Mouse (Mus musculus) cerebellum, postnatal 36 days (tissue): ENCODE measurements around the gene Vipas39.
"Not testable (repeated sequence)": the region's sequence is repeated elsewhere in the genome, so short reads cannot be mapped to it uniquely, and the experiment has no call there.

Source experiments
- DNase-seq, 2 experiments: peaks; one replicate each; pipeline ENCODE4 v3.0.0; 2021 to 2022; ENCODE audit warnings: mixed read lengths in 2 of 2

Gene Vipas39

GRCm38 (mm10) chr12:87266108-87266826, at the start of gene Vipas39, which contains the start of gene Ahsa1:
Gene Vipas39 (minus strand): TSS chr12:87266256.
Gene Ahsa1 (plus strand): TSS chr12:87266479.
- DNase-seq, result peak; percentile 83 to 87

- no peak for DNase-seq
Measured at GRCm38 (mm10) chr12:87313098-87313497, 47.0 kb upstream of the Vipas39 start.

GRCm38 (mm10) chr12:87306584-87306844, 40.5 kb upstream of the Vipas39 start:
- DNase-seq, result not testable (repeated sequence)

DNA sequence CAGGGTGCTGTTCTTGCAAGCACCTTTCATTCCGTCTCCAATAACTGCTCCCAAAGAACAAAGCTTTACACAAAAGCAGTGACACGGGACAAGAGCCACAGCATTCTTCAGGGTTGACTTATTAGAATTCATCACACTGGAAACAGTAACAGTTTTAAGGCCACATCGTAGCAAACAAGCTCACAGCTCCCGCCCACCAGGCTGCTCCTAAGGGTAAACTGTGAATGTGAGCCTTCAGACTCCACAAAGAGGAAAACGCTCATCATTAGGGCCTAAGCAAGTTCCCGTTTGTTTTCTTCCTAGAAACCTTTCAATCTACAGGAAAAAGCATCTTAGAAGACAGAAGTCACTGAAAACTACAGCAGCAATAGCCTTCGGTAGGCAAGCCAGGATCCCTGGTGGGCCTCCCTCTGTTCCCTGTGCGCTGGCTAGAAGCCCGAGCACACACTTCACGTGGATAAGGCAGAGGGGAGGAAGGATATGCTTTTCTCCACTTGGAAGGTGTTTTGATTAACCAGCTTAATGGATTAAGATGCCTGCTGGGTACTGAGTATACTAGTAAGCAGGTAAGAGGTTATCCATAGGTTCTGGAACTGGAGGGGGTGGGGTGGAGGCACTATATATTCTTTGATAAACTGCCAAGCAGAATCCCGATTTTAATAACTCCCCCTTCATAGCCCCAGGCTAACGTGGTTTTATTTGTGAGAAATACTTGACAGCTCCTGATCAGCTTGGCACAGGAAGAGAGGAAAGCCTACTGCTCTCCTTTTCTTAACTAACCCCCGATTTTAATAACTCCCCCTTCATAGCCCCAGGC, 39.9 kb upstream of the Vipas39 start:
- DNase-seq, result peak; percentile 36 to 50

DNA sequence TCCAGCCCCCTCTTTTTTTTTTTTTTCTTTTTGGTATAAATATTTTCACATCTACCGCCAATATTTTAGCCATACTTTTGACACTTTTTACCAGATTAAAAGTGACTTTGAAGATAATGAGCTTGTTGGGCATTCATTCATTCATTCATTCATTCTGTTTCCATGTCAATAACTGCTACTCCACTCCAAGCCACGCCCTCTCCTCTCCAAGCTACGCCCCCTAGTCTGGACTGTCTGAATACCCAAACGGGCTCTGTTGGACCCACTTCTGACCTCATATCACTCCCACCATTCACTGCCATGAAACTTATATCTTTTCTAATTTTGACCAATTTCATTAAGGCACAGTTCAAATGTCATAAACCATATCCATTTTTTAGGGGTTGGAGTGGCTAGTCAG, 35.1 kb upstream of the Vipas39 start:
- no peak for DNase-seq

GRCm38 (mm10) chr12:87300441-87300690, 34.3 kb upstream of the Vipas39 start:
- DNase-seq, result no peak

DNA sequence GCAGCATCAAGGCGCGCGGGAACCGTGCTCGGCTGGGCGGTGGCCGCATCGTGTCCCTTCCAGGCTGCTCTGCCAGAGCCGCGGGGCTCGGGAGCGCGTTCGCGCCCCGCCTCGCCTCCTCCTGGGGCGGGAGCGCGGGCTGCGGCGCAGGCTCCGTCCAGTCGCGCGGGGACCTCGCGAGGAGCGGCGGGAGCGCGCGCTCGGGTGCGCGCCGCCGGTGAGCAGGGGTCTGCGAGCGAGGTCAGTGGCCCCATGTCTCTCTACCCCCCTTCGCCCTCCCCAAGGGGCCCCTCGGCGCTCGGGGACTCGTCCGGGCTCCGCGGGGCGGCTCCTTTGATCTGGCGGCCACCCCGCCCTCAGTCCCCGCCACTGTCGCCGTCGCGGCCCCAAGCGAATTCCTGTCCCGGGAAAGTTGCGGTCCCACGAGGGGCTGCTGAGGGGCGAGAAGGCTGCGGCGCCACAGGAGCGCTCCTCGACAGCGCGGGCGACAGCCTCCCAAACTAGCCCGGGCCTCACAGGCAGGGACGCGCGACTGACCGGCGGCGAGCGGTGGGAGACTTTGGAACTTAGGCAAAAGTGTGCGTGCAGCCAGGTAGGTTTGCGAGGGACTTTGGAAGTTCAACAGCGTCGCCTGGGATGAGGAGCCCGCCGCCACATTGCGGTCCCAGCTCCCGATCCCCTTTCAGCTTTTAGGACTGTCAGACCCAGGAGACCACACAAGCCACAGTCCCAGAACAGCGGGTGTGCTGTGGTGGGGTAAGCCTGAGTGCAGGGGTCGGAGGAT, 33.8 kb upstream of the Vipas39 start, which contains the start of gene Ism2:
Ism2 (minus strand) TSS at position 49 of the 784 bp plus-strand sequence.
- DNase-seq, result no peak

DNA sequence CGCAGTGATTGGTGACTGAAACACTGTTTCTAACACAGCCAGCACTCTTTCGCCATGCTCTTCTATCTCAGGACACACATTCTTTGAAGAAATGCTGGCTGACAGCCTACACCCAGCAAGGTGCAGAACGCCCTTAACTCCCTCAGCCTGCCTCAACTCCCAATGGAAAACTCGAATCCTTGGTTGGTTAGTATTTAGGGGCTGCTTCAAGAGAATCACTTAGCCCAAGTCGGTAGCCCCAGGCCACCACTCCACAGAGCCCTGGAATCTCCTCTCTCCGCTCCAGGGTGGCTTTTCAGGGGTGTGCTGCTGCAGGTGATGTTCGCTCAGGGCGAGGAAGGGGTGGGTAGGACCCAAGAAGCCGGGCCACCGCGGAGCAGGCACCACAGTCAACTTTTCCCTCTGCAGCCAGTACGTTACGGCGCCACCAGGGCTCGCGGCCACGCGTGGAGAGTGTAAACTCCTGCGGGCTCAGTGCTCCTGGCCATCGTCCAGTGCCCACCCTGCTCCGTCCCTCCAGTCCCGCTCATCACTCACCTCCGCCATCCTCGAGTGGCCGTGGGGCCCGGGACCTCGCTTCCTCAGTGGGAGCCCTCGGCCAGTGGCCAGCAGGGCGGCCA, 33.1 kb upstream of the Vipas39 start:
- DNase-seq, result peak; percentile 23 to 31

DNA sequence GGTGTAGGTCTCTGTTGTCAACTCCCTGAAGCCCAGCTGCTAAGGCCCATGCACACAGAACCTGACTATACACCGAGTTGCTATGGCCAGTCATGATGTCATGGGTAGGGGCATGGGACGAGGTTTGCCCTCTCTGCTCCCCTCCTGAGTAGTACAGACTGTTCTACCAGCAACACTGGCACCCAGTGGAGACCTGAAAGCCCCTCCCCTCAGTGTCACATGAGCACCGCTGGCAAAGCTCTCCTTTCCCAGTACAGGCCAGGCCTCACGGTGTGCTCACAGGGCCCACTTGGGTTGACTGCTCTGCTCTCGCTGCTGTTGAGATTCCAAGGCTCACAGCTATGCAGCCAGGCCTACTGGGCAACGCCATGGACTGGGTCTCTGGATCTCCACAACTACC, 27.9 kb upstream of the Vipas39 start:
- no peak for DNase-seq

DNA sequence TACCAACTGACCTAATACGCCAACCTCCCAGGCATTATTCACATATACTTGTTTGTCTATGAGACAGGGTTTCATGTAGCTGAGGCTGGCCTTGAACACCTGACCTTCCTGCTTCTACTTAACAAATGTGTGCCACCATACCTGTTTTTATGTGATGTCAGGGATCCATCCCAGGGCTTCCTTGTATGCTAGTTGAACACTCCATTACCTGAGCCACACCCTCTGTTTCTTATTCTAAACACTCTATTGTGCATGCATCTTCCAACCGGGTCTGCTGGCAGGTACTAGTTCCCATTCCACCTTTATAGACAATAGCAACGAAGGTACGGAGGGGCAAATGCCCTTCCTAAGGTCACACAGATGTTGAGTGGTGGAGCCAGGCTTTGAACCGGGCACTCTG, 23.0 kb upstream of the Vipas39 start:
- DNase-seq, result no peak

DNA sequence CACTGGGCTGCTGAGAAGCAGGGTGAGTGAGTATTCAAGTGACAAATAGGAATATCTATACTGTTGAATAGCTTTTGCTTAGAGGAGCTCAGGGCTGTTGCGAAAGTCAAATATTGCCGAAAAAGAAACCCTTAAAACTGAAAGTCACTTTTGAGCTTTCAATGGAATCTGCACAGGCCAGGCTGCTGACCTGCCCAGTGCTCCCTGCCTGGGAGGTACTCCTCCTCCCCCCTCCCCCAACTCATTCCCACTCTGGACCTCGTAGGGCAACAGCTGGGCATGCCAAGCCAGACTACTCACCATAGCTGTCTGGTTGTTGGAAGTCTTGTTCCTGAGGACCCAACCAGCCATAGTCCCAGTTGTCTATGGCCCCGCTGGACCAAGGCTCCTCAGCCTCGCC, 18.7 kb upstream of the Vipas39 start:
- DNase-seq, result no peak

GRCm38 (mm10) chr12:87284268-87284667, 18.2 kb upstream of the Vipas39 start:
- DNase-seq, result no peak

GRCm38 (mm10) chr12:87283706-87284105, 17.6 kb upstream of the Vipas39 start:
- no peak for DNase-seq

GRCm38 (mm10) chr12:87282743-87283142, 16.7 kb upstream of the Vipas39 start:
- no peak for DNase-seq

GRCm38 (mm10) chr12:87281766-87282165, 15.7 kb upstream of the Vipas39 start:
- DNase-seq, result no peak

- no peak for DNase-seq
Measured at GRCm38 (mm10) chr12:87279879-87280278, 13.8 kb upstream of the Vipas39 start.

GRCm38 (mm10) chr12:87279350-87279749, 13.3 kb upstream of the Vipas39 start:
- no peak for DNase-seq

DNA sequence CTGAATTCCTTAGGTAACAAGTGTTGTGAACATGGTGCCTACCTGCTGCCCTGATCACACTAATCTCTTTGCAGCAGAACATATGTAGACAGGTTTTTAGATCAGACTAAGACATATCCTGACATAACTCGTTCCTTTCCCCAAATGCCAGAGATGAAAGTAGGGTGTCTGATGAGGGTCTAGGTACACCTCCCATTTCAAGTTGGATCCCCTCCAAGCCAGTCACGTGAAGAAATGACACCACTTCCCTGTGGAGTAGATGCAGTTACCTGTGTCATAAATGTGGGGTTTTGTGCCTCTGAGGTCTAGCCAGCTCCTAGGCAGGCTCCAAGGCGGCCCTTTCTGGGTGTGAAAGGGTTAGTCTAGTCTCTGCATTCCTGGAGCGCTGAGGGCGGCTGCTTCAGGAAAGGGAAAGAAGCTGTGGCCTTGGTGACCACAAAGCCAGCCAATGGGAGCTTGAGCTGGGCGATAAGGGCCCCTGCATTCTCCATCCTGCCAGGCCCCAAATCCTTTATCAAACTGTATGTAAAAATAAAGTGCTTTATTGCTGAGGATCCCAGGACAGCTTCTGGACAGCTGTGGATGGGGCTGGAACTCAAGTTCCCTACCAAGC, 12.2 kb upstream of the Vipas39 start:
- DNase-seq, result no peak

- DNase-seq, result not testable (repeated sequence)
Measured at GRCm38 (mm10) chr12:87277251-87277650, 11.2 kb upstream of the Vipas39 start.

- no peak for DNase-seq
Measured at GRCm38 (mm10) chr12:87274853-87275831, 9.1 kb upstream of the Vipas39 start.

- peak; percentile 18 to 33 for DNase-seq
Measured at GRCm38 (mm10) chr12:87267682-87268081, 1.6 kb upstream of the Vipas39 start.
